Mouse (Mus musculus): Measurements from ENCODE around the gene 4930516K23Rik.

Gene 4930516K23Rik

DNA sequence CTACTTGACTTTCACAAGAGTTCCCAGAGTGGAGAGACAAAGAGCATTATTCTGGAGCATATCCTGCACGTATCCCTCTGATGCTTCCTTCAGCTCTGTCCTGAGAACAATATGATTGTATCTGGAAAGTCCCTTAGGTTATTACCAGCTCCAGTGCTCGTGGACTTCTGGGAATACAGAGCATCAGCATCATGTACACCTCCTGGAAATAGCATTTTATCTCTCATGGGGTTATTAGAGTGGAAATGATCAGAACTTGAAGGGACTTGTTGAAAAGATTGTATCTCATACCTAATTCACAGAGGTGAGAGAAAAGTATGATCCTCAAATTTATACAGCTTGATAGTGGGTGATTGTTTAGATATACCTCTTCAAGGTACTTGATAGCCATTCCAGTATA is at the start of gene 4930516K23Rik:
Gene 4930516K23Rik, minus strand, starts transcription at position 101 of the 400 bp plus-strand sequence.
- no peak for DNase-seq (ENCODE audit: low spot score)

DNA sequence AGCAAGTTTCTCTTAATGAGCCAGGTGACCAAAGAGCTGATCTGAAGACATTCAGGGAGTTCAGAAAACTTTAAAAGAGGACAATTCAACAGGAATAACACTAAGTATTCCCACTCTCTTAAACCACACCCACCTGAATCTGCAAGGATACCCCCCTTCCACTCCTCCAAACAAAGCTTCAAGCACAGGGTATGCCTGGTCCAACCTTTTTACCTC is 43.4 kb upstream of the 4930516K23Rik start, which contains the start of gene Olfr646:
Gene Olfr646, plus strand, starts transcription at position 117 of the 216 bp plus-strand sequence.
- DNase-seq (ENCODE audit: low spot score), result no peak

DNA sequence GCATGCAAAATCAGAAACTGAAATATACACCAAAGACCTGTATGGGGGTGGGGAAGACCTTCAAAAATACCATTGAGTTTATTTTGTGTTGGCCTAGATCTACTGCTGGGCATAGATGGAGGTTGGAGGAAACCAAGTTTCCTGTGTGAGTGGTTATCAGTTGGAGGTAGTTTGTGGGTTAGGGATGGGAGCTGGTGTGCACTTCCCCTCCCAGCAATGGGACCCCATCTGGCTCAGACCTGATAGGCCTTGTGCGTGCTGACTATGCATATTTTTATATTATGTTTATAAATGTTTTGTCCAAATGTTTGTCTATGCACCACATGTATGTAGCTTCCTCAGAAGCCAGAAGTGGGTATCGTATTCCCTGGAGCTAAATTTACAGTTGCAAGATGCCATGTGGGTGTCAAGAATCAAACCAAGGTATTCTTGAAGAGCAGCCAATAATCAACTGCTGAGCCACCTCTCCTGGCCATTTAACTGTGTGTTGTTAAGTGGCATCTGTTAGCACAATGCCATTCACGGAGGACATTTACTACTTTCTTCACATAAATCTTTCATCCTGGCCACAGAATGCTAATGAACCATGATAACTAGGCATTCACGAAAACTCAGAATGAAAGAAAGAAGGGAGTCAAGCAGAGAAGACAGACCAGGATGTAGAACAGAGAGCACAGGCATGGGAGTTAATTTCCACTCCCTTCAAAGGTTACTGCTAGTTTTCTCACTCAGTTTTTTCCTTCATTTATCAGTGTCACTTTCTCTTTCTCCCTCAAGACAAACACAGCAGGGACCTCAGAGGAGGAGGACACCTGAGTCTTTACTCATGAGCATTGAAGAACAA is 42.9 kb upstream of the 4930516K23Rik start:
- no peak for DNase-seq (ENCODE audit: low spot score)

DNA sequence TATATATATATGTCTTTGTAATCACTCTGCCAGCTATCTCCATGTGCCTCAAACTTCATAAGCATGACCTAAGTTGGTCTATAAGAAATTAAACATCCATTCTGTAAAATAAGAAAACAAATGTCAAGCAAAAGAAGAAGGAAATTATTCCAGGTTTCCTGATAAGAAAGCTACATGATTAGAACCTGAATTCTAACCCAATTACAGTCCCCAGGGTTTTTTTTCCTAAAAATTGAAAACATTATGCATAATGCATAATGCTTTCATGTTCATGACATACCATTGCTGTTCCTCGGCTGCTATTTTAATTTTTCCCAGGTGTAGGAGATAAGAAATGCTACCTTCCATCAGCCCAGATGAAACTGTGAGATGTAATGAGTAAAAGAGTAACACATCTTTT is 24.1 kb upstream of the 4930516K23Rik start, which contains the start of gene Olfr645:
Gene Olfr645, minus strand, starts transcription at position 101 of the 400 bp plus-strand sequence.
- DNase-seq (ENCODE audit: low spot score), result no peak

DNA sequence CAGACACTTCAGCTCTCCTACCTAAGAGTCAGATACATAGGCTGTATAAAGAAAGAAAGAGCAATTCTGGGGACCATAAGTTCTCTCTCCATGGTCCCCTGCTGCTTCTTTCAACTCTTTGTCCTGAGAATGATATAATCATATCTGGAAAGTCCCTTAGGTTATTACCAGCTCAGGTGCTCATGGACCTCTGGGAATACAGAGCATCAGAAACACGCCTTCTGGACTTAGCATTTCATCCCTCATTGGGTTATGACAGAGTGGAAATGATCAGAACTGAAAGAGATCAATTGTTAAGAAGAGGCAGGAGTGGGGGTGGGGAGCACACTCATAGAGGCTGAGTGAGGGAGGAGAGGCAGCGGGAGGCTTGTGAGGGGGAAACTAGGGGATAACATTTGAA is 10.5 kb upstream of the 4930516K23Rik start, which contains the start of gene Olfr644:
Gene Olfr644, minus strand, starts transcription at position 101 of the 400 bp plus-strand sequence.
- no peak for DNase-seq (ENCODE audit: low spot score)

DNA sequence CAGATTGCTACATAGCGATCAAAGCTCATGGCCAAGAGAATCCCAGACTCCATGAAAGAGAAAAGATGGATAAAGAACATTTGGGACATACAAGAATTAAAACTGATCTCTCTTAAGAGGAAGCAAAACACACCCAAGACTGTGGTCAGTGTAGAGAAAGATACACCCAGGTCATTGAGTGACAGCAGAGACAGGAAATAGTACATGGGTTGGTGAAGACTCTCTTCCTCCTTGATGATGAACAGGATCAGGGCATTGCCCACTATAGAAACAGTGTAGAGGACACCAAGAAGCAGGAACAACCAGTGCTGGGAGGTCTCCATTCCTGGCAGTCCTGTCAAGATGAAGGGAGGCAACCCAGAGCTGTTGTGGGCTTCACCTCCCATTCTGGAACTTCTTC is 2.0 kb downstream of the 4930516K23Rik start:
- no peak for DNase-seq (ENCODE audit: low spot score)

DNA sequence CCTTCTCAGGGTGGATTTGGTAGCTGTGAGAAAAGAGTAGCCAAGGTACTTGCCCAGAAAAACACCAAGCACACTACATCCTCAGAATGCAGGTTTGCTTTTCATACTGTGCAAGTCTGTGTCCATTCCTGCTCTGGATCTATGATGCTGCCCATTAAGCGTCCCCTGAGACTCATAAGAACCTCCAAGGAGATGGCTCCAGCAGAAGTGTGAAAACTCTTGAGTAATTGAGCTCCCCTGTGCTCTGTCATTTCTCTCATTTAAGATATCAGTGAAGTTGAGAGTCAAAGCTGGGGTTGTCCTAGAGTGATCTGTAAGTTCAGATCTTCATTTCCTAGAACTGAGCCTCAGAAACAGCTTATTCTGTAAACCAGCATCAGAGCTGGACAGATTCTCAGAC is 8.7 kb downstream of the 4930516K23Rik start, which contains the start of gene Olfr642:
Gene Olfr642, minus strand, starts transcription at position 101 of the 400 bp plus-strand sequence.
- no peak for DNase-seq (ENCODE audit: low spot score)

DNA sequence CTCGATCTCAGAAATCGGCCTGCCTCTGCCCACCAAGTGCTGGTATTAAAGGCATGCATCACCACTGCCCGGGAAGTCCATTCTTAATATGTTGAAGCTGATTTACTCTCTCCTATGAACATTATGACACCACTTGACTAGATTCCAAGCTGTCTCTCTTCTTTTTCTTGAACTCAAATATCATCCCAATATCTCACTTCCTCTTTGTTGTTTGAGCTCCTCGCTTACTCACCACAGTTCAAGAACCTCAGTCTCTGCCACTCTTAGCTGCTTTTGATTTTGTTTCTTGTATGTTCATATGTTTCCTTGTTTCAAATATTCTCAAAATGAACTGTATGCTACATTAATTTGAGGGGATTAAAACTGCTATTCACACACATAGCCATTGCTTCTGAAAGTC is 10.5 kb downstream of the 4930516K23Rik start:
- DNase-seq (ENCODE audit: low spot score), result no peak

DNA sequence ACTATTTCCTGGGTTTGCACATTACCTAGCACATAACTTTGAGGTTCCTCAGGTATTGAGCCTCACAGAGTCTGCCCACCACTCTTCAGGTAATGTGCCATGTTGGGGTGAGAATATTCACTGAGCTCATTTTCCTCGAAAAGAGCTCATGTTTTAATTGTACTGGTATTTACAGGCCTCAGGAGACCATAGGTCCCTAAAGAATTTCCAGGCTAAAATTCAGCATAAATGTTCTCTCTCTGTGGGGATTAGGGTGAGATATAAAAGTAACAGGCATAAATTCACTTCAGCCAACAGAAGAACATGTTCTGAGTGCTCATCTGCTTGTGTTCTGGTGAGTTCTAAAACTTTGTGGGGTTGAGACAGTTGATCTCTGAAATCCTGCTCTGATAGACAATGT is 26.1 kb downstream of the 4930516K23Rik start, which contains the start of gene Olfr641:
Gene Olfr641, plus strand, starts transcription at position 301 of the 400 bp plus-strand sequence.
- DNase-seq (ENCODE audit: low spot score), result no peak

DNA sequence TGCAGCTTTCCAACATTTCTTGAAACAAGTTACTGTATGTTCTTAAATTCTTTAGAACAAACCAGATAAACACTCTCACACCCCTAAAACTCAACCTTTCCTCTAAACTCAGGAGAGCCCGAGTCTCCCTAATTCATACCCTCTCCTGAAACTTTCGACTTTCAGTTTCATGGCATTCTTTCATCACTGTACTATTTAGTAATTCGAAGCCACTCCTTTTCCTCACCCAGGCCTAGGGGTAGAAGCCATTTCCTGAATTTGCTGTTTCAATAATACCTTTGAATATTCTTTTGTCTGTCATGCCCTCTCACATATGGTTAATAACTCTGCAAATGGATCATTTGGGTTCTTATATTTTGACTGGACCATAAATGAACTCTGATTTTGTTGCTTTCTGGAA is 34.3 kb downstream of the 4930516K23Rik start:
- DNase-seq (ENCODE audit: low spot score), result no peak

DNA sequence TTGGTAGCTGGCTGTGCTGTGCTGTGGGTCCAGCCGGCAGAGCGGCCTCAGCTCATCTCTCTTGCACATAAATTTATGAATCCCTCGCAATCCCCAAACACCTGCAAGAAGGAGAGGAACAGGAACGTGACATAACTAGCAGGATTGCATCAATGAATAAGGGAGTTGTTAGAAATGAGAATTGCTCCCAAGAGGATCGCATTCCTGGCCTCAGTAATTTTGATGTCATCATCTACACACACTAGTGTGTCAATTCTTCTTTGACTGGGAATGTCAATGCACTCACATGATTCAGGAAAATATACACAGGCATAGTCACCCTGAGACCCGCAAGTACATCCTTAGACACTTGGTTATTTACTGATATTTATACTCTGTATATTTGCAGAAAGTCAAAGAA is 35.8 kb downstream of the 4930516K23Rik start, which contains the start of gene Olfr640:
Gene Olfr640, minus strand, starts transcription at position 101 of the 400 bp plus-strand sequence.
- DNase-seq (ENCODE audit: low spot score), result no peak

DNA sequence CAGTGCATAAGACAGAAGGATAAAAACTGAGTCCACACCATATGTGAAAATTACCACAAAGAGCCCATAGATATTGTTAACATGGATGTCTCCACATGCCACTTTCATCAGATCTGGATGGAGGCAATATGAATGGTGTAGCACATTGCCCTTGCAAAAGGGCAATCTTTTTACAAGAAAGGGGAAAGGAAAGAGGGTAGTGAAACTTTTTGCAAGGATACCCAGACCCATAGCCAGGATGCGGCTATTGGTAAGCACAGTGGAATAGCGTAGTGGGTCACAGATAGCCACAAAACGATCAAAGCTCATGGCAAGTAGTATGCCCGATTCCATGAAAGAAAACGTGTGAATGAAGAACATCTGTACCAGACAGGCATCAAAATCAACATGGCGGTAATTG is 39.6 kb downstream of the 4930516K23Rik start:
- DNase-seq (ENCODE audit: low spot score), result no peak

DNA sequence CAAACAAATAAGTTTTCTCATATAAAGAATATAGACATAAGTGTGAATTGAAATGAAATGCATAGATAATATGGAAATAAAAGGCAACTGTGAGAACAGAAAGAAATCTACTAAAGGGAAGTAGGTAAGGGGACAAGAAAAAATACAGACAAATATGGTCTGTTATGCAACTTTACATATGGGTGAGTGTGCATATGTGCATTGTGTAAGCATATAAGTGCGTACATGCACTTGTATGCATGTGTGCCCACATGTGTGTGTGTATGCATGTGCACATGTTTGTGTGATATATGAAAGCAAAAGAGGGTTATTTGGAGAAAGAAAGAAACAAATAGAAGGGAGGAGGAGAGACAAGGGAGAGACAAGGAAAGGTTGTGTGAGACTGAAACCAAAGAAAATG is 42.3 kb downstream of the 4930516K23Rik start:
- no peak for DNase-seq (ENCODE audit: low spot score)

DNA sequence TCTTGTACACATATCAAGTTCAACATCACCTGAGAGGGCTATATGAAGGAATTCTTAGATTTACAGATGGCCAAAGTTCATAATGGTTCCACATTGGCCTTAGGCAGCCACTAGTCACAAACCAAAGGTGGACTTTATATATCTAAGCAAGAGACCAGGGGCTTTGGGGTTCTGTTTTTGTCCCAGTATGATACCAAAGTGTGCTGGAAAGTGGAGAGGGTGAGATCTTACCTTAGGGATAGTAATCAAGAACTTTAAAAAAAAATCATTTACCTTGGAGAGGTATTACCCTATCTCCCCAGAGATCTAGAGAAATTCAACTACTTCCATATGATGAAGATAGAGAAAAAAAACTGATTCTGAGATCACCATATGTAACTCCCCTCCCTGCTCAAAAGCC is 44.0 kb downstream of the 4930516K23Rik start, which contains the start of gene Olfr639:
Gene Olfr639, minus strand, starts transcription at position 101 of the 400 bp plus-strand sequence.
- no peak for DNase-seq (ENCODE audit: low spot score)

Measured in ovary, adult 18-20 months (tissue).